Mouse (Mus musculus): ENCODE measurements at regions not wholly inside any gene's neighbourhood (a gene's known extent, or its start where the extent isn't known, plus 50 kb on each side); places are given as distances from the start of the nearest gene placed in this dataset.

- DNase-seq, result peak; percentile 44 to 72
These were observed 63.9 kb downstream of the Ddx3x start for GRCm38 (mm10) chrX:13344701-13345100.

- DNase-seq, result no peak
These were observed 64.4 kb downstream of the Ddx3x start for GRCm38 (mm10) chrX:13345126-13345525.

DNA sequence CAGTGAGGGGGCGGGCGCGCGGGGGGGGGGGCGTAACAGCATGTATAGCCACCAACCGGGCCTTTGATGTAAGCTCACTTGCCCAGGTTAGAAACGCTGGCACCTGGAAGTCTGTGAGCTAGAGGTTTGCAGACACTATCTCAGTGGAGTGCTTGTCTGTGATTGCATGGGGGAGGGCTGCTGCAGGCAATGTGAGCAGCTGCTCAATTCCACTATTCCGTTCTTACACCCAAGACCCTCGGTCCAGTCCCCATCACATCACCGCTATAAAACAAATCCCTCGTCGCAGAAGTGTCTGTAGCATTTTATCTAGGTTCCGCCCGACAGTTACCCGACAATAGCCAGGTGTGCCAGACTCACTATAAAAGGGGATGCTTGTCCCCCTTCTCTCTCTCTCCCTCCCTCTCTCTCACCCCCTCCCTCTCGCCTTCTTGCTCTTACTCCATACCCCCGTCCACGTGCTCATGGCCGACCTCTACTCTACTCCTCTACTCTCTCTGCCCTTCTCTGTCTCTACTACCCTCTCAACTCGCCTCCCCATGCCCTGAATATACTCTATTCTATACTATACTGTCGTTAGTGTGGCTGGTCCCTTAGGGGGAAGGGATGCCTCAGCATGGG, 65.4 kb downstream of the Ddx3x start:
- DNase-seq, result no peak

- peak in 1 of 2 experiments; percentile 57 for DNase-seq
These were observed 65.9 kb downstream of the Ddx3x start for GRCm38 (mm10) chrX:13346696-13347026.

DNA sequence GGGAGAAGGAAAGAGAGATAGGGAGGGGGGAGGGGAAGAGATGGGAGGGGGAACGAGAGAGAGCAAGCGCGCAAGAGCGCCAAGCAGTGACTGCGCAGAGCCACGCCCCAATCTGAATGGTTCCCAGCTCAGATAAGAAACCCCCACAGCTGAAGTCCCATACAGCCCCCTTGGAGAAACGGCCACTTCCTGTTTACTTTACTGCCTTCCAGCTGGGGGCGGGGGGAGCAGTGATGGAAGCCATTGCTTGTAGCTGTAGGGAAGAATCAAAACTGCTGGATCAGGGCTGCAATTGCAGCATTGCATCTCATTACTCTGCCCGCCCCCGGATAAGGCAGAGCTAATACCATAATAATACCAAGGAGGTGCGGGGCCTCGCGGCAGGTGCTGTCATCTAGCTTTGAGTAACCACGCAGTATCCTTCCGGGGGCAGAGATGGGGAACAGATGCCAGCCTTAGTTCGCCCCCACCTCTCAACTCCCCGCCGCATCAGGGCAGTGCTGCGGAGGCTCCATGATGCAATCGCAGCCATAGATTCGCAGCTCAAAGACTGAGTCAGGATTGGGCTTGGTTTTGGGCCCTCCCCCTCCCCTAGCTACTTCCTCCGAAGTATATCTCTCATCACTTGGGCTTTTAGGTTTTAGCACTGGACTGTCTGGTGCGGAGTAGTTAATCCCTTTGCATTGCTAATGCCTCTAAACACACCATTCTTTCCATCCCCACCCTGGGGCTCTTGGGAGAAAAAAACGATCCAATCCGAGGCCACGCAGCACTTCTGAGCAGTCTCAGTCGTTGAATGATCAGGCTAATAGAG, 66.5 kb downstream of the Ddx3x start:
- DNase-seq, result peak; percentile 83 to 90

GRCm38 (mm10) chrX:13348415-13348814, 67.6 kb downstream of the Ddx3x start:
- no peak for DNase-seq

- DNase-seq, result peak in 1 of 2 experiments; percentile 47
These were observed 69.7 kb downstream of the Ddx3x start for GRCm38 (mm10) chrX:13350461-13350860.

DNA sequence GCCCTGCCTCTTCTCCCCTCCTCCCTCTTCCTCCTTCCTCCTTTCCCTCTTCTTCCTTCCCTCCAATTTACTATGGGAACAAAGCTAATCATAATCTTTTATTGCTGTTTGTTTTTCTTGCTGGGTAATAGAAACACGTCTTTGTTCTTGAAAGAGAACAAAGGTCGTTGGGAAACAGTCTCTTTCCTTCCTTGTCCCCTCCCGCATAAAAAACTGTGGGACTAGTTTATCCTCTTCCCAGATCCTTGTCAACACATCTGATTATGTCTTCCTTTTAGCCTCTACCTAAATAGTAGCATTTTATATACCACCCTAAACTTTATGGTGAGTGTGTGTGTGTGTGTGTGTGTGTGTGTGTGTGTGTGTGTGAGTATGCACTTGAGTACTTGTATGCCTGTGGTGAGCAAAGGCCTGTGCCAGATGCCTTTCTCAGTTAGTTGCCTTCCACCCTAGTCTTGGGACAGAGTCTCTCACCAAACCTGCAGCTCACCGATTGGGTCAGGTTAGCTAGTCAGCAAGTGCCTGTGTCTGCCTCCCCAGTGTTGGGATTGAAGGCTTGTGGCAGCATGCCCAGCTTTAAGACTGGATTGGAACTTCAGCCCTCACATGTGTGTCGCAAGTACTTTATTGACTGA, 76.5 kb downstream of the Ddx3x start:
- no peak for DNase-seq

- no peak for DNase-seq
These were observed 77.2 kb downstream of the Ddx3x start for GRCm38 (mm10) chrX:13357973-13358372.

DNA sequence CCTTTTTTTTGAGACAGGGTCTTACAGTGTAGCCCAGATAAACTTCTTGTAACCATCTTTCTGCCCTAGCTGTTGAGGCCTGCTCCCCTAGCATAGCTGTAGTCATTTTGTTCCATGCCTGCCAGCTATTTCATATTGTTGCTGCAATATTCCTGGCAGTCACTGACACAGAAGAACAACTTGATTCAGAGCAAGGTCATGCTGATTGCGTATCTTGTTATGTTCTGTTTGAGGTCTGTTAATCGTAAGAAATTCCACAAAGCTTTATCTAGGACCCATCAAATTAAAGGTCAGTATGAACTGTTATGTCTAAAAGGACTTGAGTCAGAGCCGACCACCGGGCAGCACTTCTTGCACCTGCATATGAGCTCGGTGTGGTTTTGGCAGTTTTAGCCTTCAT, 79.7 kb downstream of the Ddx3x start:
- DNase-seq, result no peak

DNA sequence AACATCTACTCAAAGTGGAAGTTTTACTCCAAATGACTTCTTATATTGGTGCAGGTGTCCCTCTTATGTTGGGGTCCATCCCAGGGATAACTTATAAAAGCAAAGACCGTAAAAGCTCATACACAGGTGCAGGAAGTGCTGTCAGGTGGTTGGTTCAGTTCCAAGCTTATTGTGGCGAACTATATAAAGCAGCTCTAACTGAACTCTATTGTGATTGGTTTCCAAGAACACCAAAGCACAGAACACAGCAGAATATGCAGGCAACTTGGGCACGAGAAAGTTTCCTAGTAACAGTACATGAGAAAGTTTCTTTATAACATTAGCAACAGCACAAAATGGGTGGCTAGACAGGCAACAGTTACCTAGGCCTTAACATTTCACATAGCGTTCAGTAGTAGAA, 89.5 kb downstream of the Ddx3x start:
- DNase-seq, result no peak

DNA sequence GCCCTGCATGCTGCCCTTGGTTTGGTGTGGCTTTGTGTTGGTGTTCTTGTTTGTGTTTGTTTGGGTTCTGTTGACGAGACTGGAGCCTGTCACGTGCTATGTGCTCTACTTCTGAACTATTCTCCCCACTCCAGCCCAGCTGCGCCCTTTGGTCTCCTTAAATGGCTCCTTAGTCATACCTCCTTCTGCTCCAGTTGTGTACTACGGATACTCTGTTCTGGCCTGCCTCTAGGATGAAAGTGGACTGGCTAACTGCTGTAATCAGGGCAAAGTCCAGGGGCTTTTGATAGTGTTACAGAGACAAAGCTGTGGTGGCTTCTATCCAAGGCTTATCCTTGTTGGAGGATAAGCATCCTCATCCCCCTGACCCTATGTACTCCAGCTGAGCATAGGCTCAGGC, 92.0 kb downstream of the Ddx3x start:
- no peak for DNase-seq

GRCm38 (mm10) chrX:13386354-13386753, 79.6 kb upstream of the Nyx start:
- peak in 1 of 2 experiments; percentile 5 for DNase-seq

DNA sequence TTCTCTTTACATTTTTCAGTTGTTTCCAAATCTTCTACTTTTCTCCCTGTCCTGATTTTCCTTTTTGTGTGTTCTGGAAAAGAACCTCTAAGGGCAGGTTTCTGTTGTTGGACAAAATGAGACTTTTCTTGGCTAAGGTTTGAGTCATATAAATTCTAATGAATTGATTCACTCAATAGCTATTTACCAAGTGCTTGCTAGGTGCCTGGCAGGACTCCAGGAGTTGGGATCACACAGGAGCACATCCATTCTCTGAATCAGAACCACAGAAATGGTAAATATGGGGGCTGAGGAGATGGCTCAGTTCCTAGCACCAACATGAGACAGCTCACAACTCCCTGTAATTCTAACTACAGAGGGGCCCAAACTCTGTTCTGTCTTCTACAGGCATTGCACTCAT, 67.4 kb upstream of the Nyx start:
- DNase-seq, result no peak

DNA sequence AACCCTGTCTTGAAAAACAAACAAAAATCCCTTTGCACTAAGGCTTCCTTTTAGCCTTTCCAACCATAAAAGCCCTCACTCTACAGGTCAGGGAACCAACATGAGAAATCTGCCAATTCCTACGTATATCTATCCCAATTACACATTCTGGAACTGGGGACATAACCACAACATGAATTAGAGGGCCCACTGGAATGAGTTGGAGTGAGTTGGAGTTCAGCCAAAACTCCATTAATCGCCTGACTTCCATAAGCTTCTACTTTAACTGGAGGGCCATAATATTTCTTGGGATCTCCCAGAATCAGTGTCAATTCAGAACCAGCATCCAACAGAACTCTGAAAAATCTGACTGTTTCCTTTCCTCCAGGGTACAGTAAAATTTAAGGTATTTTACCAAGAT, 53.2 kb upstream of the Nyx start:
- DNase-seq, result no peak

GRCm38 (mm10) chrX:13413135-13413534, 52.8 kb upstream of the Nyx start:
- DNase-seq, result no peak

Data from lung, postnatal 4 days (tissue).